Mouse (Mus musculus): ENCODE measurements around the gene Inafm2.

The Inafm2 gene

DNA sequence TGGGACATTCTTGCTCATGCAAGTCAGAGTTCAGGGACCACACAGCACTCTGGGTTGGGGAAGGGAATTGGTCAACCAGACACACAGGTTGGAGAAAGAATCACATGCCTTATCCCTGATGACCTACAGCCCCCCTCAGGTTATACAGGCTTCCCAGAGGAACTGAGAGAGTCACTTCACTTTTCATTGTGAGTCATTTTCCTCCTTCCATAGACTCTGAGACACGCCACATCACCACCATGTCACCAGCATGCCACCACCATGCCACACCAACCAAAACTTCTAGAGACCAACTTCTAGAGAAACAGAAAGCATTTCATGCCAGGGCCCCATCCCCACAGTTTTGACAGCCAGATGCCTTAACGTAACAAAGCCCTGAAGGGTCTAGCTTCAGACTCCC, 18.7 kb upstream of the Inafm2 start:
- in situ Hi-C loops (cut with MseI, MboI) = no loop called here

DNA sequence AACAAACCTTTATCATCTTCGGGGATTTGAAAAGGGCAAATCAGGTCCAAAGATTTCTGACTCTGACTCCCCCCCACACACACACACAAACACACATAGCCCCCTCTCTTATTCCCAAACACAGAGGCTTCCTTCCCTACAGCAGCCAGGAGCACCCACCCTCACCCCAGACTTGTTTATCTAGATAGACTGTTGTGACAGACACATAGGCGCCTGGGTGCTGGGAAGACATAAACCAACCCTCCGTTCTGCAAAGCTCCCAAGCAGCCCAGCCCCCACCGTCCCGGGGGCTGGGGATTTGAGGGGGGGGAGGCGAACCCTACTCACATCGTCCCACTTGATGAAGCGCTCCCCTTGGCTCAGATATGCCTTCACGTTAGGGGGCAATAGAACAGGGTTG, 17.6 kb upstream of the Inafm2 start:
- in situ Hi-C loops (cut with MseI, MboI) = no loop called here

DNA sequence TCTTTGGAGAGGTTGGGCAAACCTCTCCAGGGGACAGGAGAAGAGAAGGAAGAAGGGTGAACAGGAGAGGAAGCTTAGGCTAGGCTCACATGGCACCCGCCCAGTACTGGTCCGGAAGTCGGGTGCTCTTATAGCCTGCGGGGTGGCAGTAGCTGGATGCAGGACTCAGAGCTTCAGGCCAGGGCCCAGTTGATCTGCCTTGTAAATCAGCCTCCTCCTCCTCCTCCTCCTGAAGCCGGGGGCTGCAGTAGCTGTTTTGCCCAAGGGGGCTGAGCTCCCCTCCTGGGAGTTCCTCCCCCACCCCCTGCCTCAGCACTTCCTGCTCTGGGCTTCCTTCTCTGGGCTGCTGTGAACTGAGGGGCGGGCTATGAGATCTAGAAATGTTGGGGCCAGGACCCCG, 17.2 kb upstream of the Inafm2 start, which contains the start of gene Plcb2:
TSS of gene Plcb2 (minus strand) at position 102 of the 400 bp plus-strand sequence.
- in situ Hi-C loops (cut with MseI, MboI) = no loop called here

DNA sequence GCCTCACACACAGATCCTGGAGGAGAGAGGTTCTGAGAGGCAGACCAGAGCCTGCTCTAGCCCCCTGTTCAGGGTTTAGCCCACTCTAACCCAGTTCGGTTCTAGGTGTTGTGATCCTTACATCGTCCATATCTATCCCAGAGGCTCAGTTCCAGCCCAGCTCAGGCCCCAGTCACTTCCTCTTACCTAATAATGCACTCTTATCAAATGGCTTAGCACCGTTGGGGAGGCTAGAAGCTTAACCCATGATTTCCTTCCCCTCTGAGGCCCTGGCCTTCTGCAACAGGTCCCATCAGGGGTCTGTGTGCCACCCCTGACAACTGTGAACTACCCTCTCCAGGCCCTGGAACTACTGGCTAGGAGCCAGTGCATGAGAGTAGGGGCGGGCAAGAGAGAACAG, 16.4 kb upstream of the Inafm2 start:
- in situ Hi-C loops (cut with MseI, MboI) = no loop called here

DNA sequence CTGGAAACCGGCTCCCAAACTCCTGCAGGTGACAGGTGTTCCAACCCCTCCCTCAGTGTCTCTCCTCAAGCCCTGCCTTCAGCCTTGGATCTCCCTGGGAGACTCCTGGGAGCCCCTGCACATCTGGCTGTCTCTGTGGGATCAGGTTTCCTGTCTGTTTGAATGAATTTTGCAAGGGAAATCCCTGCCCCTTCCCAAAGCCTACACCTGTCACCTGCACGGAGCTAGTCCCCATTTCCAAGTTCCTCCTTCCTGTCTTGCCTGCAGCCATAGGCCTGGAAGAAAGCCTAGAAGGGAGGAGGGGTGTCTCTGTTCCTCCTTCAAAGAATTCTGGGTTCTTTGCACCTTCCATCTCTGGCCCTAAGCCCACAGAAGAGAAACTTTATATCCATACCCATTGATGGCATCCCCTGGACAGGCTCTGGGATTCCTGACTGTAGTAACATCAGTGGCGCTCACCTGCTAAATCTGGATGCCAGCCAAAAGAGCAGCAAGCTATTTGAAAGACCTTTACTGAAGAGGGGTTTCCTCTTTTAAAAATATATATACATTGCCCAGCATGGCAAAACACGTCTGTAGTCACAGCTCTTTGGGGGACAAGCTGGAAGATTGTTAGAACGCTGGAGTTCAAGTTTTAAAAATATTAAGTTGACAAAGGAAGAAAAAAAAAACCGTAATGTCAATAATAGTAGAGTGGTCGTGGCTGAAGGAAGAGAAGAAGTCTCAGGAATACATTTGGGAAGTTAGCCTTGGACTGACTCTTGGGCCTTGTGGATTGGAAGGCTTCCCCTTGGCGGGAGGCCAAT, 15.5 kb upstream of the Inafm2 start:
- in situ Hi-C loops (cut with MseI, MboI) = no loop called here

DNA sequence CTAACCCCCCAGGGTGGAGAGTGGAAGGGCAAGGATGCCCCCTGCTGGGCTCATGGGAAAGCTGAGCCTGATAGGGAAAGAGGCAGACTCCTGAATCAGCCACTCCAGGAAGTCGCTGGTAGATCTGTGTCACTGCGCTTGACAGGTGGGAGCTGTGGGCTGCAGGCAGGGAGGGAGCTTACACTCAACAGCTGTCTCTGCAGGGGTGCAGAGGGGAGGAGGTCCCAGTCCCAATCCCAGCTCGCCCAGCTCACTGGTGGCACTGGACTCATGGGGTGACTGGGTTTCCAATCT, 15.0 kb upstream of the Inafm2 start:
- in situ Hi-C loops (cut with MseI, MboI) = no loop called here

DNA sequence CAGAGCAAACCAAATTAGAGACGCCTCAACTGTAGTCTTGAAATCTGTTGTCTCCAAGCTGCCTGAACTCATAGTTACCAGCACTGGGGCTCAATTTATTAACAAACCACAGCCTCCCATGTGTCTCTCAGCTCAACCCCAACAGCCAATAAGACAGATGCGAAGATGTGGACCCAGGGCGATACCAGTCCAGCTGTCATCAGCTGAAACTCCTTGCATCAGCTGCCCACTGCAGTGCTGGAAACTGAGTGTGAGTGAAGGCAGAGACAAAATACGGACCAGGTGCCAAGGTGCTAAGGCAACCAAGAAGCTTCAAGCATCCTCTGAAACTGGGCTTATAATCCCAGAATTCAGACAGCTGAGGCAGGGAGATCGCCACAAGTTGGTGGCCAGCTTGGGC, 13.6 kb upstream of the Inafm2 start:
- in situ Hi-C loops (cut with MseI, MboI) = no loop called here

DNA sequence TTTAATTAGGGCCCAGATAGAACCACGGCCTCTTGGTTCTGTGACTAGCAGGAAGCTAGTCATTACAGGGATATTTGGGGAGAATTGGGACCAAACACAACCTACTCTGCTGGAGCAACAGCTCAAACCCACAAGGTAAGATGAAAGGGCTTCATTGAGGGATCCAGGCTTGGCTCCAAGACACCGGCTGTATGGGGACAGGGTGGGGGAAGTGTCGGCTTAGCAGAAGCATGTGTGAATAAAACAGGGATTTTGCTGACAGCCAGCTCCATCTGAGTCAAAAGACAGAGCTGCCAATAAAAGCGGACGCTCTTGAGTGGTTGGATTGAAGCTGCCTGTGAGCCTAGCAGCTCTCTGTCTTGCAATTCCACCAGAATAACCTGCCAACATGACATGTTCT, 12.2 kb upstream of the Inafm2 start:
- in situ Hi-C loops (cut with MseI, MboI) = no loop called here

DNA sequence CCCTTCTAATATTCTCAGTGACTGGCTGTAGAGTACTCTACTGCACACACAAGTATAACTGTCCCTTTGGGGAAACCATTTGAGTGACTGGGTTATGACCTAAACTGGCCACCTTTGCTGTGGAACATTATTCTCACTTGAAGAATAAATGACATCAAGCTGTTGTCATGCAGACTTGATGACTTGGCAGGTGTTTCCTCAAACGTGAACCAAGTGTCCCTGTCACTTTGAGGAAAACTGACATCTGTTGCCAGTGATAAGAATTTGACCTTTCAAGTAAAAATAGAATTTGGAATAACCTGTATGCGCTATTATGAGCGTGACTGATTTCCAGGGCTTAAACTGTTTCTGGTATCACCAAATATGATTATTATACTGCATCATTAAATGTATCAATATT, 5.2 kb upstream of the Inafm2 start:
- in situ Hi-C loops (cut with MseI, MboI) = no loop called here

DNA sequence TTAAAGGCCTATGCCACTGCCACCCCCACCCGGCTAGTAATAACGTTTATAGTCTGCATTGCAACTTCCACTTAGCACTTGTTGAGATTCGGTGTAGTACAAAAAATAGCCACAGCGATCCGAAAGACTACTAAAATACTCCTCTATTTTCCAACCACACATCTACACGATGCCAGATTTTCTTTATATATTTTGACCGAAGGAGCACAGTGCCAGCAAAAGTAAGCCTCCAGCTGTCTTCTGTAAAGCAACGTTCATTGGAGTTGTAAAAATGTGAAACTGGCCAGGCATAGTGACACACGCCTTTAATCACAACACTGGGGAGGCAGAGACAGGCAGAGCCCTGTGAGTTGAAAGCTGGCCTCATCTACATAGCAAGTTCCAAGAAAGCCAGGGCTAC, 4.4 kb upstream of the Inafm2 start:
- in situ Hi-C loops (cut with MseI, MboI) = no loop called here

DNA sequence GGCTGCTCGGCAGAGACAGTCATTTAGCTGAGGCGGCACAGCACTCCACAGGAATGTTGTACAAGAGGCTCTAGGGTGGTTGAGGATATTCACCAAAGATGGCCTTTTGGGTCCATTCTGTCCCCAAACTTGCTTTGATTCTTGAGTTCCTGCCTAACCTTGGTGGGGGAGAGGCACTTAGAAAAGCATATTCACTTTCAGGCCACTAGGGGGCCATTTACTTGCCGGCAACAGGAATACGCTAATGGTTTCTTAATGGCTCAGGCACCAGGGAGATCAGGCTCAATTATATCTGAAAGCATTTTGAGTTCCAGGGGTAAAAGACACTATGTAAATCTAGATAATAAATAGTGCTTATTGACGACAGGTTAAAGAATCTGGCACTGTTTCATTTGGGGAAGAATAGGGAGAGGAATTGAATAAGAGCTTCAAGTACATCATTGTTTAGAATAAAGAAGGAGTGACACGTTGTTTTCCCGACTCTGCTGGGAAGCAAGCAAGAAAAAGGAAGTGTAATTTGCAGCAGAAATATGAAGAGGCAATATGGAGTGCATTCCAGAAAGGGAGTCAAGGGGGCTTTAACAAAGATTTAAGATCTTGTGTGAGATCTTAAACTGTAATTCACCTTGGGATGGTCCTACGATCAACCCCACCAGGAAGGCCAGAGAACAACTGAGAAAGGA, 2.2 kb upstream of the Inafm2 start:
- in situ Hi-C loops (cut with MseI, MboI) = no loop called here

DNA sequence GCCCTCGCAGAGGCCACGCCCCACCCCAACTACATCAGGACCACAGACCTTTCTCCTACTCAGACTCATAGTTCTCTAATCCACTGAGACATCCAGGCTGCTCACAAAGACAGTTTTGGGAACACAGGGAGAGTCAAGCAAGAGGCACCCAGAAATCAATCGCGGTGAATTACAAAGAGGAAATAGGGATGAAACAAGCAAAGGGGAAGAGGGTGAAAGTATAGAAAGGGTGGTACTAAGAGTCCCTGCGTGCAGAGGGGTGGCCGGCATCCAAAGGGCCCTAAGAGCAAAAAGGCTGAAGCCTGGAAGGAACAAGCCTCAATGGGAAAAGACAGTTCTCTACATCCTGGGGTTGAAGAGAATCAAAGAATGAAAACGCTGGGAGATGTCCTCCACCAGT, 937 bp upstream of the Inafm2 start:
- in situ Hi-C loops (cut with MseI, MboI) = no loop called here

DNA sequence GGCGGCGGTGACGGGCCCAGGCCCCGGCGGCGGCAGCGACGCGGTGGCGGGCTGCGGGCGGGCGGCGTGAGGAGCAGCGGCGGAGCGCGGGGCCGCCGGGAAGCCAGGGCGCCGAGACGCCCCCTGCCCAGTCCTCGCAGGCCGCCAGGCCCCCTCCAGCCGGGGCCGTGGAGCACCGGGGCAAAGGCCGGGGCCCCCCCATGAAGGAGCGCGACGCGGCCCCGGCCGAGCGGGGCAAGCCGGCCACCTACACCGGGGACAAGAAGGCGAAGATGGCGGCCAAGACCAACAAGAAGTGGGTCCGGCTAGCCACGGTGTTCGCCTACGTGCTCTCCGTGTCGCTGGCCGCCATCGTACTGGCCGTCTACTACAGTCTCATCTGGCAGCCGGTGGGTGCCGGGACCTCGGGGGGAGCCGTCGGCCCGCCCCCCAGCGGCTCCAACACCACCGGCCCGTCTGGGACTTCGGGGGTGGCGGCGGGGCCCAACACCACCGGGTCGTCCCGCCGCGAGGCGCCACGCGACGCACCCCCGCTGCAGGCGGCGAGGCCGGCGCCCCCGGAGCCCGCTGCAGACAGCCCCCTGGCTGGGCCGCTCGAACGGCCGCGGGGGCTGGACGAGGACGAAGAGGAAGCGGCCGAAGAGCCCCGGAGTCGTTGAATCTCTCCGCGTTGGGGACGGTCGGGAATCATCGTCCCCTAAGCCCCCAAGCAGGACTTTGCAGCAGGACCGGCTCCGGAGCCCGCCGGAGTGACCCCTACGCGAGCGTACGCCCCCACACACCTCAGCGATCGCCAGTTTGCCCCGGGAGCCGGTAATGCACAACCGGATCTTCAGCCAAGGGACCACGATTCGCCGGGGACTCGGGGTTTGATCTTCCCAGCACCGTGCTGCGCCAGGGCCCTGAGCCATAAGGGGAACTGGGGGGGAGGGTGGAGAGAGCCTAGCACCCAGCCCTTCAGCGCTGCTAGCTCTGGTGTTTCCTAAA, 650 bp downstream of the Inafm2 start:
- in situ Hi-C loops (cut with MseI, MboI) = no loop called here

DNA sequence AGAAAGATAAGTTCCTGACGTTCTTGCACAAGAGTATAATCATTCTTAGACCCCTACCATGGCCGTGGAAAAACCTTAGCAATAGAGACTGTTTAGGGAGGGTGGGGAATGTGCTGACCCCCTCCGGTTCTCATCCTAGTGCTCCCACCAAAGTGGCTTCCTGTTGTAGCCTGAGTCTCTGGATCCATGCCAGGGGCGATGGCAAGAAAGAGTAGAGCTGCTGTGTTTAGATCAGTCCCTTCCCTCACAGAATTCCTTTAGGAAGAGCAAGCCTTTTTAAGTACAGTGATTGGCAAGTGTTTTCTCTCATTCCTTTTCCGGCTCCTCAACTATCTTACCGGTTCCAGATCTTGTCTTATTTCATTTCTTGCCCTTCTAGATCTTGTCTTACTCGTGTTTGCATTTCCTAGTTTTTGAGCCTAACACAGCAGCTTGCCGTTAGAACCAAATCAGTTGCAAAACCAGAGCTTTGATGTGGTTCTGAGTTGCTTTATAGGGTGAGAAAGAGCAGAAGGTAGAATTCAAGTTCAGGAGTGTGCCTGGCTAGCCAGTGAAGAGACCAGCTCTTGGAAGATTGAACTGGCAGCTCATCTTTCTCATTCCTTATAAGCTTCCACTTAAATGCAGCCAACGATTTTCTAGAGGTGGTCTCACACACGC, 1.9 kb downstream of the Inafm2 start:
- in situ Hi-C loops (cut with MseI, MboI) = no loop called here

DNA sequence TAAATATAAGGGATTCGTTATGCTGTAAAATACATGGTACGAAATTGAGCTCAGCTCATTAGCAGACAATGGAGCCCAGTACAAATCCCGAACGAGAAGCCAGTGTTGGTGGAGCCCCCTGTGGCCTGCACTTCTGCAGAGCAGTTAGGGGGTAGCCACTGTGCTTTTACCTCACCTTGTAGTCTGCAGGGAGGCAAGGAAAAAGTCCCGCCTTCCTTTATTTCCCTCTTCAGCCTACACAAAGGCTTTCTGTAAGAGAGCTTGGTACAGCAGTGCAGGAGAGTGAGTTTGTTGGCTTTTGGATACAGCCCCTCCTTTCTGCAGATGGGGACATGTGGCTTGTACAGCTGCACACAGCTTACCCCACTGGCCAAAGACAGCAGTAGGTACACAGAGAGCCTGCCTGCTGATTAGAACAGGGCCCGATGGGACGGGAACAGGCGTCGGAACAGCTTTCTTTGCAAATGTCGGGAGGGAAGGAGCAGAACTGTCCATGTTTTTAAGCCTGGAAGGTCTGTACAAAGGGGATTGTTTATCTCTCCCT, 3.9 kb downstream of the Inafm2 start:
- in situ Hi-C loops (cut with MseI, MboI) = no loop called here

DNA sequence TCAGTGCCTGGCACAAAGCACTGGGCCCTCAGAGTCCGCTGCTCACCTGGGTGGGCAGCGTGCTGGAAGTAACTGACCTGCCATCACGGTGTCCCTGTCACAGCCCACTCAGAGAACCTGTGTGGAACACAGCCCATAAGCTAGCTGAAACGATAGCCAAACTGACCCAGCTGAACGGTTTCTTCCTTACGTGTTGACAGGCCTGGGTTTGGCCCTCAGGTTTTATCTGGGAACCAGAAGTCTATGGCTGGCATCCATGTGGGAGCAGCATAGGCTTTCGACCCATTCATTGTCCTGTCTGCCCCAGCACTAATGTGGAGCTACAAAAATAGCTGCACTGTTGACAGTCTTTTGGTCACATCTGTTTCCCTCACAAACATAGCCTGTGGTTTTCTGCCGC, 4.9 kb downstream of the Inafm2 start:
- in situ Hi-C loops (cut with MseI, MboI) = no loop called here

DNA sequence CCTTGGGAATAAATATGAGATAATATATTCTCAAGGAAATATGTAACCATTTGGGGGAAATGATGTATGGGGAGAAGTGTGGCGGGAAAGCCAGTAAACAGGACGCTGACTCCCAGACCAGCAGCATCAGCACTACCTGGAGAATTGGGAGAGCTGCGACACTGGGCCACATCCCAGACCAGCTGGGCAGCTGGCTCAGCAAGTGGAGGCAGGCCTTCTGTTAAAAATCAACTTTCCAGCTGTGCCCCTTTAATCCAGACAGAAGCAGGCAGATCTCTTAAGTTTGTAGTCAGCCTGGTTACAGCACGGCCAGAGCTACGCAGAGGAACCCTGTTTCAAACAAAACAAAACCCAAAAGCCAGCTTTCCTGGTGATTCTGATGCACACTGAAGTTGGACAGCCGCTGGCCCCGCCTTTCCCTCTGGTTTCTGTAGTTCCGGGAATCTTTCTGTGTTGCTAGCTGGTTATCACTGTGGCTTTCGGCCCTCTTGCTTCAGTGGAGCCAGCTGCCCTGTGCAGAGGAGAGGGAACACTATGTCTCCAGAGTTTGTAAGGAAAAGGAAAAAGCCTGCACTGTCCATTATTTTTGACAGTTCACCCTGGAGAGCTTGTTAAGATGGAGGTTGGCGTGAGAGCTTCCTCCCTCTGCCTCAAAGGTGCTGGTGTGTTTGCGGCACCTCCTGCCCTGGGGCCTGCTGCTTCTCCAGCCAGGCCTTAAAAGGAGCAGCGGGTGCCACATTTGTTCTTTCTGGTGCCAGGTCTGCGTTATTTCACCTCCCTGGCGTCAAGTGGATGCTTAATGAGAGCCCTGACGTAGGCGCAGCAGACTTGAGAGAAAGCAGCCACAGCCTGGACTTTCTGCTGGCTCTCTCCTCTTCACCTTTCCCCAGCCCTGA, 6.6 kb downstream of the Inafm2 start:
- in situ Hi-C loops (cut with MseI, MboI) = no loop called here

DNA sequence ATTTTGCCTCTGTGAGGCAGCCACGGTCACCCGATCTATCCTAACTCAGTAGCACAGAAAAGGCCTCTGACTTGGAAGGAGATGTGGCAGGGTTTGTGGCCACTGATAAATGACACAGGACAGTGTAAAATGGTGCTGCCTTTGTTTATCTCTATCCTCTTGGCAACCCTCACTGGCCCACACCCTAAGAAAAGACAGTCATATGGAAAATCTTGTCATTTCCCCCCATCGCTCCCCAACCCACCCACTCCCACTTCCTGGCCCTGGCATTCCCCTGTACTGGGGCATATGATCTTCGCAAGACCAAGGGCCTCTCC, 7.2 kb downstream of the Inafm2 start:
- in situ Hi-C loops (cut with MseI, MboI) = no loop called here

DNA sequence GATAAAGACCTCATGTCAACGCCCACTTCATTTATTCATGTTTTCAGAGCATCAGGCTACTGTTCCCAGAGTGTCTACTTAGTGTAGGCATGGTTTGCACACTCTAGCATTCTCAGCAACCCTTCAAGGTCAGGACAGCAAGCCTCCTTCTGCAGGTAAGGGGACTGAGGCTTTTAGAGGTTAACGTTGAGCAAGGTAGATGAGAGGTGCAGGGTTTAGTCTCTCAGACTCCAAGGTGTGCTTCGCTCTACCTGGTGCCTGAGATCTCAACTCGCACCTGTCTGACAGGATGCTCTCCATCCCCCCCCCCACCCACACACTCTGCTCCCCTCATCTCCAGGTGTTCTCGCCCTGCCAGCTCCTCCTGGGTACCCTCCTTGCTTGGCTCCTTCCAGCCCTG, 8.6 kb downstream of the Inafm2 start:
- in situ Hi-C loops (cut with MseI, MboI) = no loop called here

DNA sequence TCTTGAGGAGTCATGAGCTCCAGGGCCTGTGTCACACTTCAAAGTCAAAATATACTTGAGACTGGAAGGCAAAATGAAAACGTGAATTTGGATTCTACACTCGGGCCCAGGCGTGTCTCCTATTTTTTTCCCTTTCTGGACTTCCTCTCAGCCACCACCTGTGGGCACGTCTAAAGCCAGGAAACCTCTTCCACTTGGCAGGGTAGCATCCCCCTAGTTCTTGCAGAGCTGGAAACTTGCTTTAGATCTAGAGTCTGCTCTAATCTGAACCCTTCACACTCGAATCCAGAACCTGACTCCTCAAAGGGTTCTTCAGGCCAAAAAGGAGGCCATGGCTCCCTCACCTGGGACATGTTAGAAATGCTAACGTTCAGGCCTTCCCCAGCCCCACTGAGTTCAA, 9.8 kb downstream of the Inafm2 start:
- in situ Hi-C loops (cut with MseI, MboI) = no loop called here

DNA sequence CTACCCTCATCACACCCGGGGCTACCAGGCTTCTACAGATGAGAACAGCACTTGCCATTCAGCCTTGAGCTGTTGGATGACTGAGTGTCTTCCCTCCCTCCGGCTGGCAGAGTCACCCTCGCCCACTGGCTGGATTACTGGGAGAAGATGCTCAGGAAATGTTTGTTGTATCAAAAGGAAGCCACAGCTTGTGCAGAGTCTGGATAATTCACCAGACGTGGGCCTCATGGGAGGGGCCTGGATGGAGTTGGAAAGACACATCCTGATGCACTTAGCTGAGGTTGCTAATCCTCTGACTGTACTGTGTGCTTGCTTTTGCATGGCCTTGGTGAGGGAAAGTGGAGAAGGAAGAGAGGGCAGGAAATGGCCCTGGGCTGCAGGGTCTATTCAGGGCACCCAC, 10.5 kb downstream of the Inafm2 start:
- in situ Hi-C loops (cut with MseI, MboI) = no loop called here

All from mouse trophoblast stem cell (cell line).